Mouse (Mus musculus): ENCODE measurements around the gene Dlgap3. TPM values are rescaled to one million over a fixed set of nuclear protein-coding genes. Genes with fewer than 3 reads are reported as not detected.

Dlgap3 gene
- polyA plus RNA-seq, 1 experiment from 2014 or later: 11.7 TPM

- Histone ChIP-seq H3K27me3 (replicated peaks) (peaks cover 21% of the 10 kb centered on the region), H3K4me3 (no peak overlapping the region), H3K9ac (no peak overlapping the region), H3K27ac (no peak overlapping the region), H3K4me2 (replicated peaks) (no peak overlapping the region), H3K36me3 (no peaks in the 10 kb centered on the region), H3K4me1 (peaks cover 25% of the 10 kb centered on the region), H3K9me3 (no peaks in the 10 kb centered on the region)
- WGBS: 60% methylated on average over 4 of the region's 4 CpGs
- ATAC-seq (ENCODE audit: low FRiP score, low read depth): no peak
These were observed 57.1 kb downstream of the Dlgap3 start for GRCm38 (mm10) chr4:127226067-127226466.

- H3K4me3 ChIP-seq: no peak overlapping the region
- H3K27ac ChIP-seq: peak overlapping the region; percentile 20; the same call in 1 of the 2 replicates
- peak overlapping the region; percentile 42 for H3K4me2 ChIP-seq (replicated peaks)
- peaks cover 21% of the 10 kb centered on the region for H3K27me3 ChIP-seq (replicated peaks)
- H3K4me1 ChIP-seq: peaks cover 36% of the 10 kb centered on the region
- no peaks in the 10 kb centered on the region for H3K9me3 ChIP-seq
- WGBS: 13% methylated on average over 17 of the region's 17 CpGs
- ATAC-seq (ENCODE audit: low FRiP score, low read depth): peak; percentile 74
- no peak overlapping the region for H3K9ac ChIP-seq
- no peaks in the 10 kb centered on the region for H3K36me3 ChIP-seq
These were observed 58.2 kb downstream of the Dlgap3 start for GRCm38 (mm10) chr4:127227051-127227673.

DNA sequence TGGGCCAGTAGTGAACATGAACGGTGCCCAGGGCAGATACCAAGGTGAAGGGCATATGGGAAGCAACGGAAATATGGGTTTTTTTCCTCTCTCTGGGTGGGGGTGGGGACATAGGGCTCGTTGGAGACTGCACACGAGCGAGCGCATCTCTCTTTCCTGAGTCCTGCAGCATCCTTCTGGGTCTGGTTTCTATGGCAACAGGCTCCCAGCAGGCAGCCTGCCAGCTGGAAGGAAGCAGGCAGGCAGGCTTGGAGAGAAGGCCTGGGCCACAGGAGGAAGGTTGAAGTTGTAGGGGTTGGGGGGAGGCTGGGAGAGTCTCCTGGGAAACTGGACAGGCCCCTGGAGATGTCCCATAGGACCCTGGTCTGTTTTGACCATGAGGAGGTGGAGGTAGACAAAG, 63.0 kb downstream of the Dlgap3 start:
- 20% methylated on average over 6 of the region's 6 CpGs for WGBS
- H3K9ac ChIP-seq: no peak overlapping the region
- no peaks in the 10 kb centered on the region for H3K9me3 ChIP-seq
- H3K36me3 ChIP-seq: no peaks in the 10 kb centered on the region; the same call in 1 of the 2 replicates
- H3K4me3 ChIP-seq: no peak overlapping the region
- ATAC-seq (ENCODE audit: low FRiP score, low read depth): peak; percentile 62
- peak overlapping the region; percentile 29 for H3K27ac ChIP-seq
- peak overlapping the region; percentile 38 for H3K4me2 ChIP-seq (replicated peaks)
- peaks cover 35% of the 10 kb centered on the region for H3K4me1 ChIP-seq
- no peaks in the 10 kb centered on the region; the same call in 1 of the 2 replicates for H3K27me3 ChIP-seq (replicated peaks)

GRCm38 (mm10) chr4:127232551-127232950, 63.5 kb downstream of the Dlgap3 start:
- Histone ChIP-seq H3K9me3 (no peaks in the 10 kb centered on the region), H3K27me3 (replicated peaks) (peaks cover under 1% of the 10 kb centered on the region; the same call in 1 of the 2 replicates), H3K9ac (no peak overlapping the region), H3K27ac (peak overlapping the region; percentile 33; the same call in 1 of the 2 replicates), H3K4me1 (peaks cover 30% of the 10 kb centered on the region), H3K36me3 (no peaks in the 10 kb centered on the region; the same call in 1 of the 2 replicates), H3K4me3 (no peak overlapping the region), H3K4me2 (replicated peaks) (peak overlapping the region; percentile 38; the same call in 1 of the 2 replicates)
- 37% methylated on average over 5 of the region's 5 CpGs for WGBS
- ATAC-seq (ENCODE audit: low FRiP score, low read depth): peak; percentile 76

GRCm38 (mm10) chr4:127233416-127234125, 64.6 kb downstream of the Dlgap3 start:
- Histone ChIP-seq H3K27ac (no peak overlapping the region), H3K9ac (no peak overlapping the region), H3K4me2 (replicated peaks) (no peak overlapping the region), H3K9me3 (no peaks in the 10 kb centered on the region), H3K4me3 (no peak overlapping the region), H3K4me1 (peaks cover 27% of the 10 kb centered on the region), H3K36me3 (no peaks in the 10 kb centered on the region; the same call in 1 of the 2 replicates), H3K27me3 (replicated peaks) (peaks cover 5% of the 10 kb centered on the region; the same call in 1 of the 2 replicates)
- no peak for ATAC-seq (ENCODE audit: low FRiP score, low read depth)
- 92% methylated on average over 40 of the region's 40 CpGs for WGBS

DNA sequence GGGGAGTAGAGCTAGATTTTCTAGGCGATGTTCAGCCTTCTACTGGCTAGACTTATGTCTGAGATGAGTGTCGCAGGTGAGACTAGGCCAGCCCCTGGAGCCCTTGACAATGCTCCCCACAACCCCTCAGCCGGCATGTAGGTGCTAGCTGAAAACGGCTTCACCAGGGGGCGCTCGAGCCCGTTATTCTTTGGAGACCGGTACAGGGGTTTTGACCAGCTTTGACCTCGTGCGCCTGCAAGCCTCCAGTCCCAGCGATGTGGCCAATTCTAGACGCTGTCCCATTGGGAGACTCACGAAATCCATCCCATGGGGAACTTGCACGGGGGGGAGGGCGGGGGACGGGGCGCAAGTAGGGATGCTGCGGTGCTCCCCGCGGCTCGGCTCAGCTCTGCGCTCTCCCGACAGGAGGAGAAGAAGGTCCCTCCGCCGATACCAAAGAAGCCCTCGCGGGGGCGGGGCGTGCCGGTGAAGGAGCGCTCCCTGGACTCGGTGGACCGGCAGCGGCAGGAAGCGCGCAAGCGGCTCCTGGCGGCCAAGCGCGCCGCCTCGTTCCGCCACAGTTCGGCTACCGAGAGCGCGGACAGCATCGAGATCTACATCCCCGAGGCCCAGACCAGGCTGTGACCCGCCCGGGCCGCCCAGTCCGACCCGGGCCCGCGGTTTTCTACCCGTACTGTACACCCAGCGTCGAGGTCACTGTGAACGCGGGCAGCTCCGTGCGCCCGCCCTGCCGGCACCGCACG, 66.9 kb downstream of the Dlgap3 start:
- Histone ChIP-seq H3K36me3 (no peaks in the 10 kb centered on the region; the same call in 1 of the 2 replicates), H3K27me3 (replicated peaks) (peaks cover 5% of the 10 kb centered on the region; the same call in 1 of the 2 replicates), H3K9me3 (no peaks in the 10 kb centered on the region), H3K27ac (peak overlapping the region; percentile 50; the same call in 1 of the 2 replicates), H3K4me3 (peak overlapping the region; percentile 51), H3K4me1 (peaks cover 27% of the 10 kb centered on the region), H3K9ac (peak overlapping the region; percentile 79), H3K4me2 (replicated peaks) (peak overlapping the region; percentile 98)
- under 1% methylated on average over 60 of the region's 67 CpGs for WGBS
- ATAC-seq (ENCODE audit: low FRiP score, low read depth): peak; percentile 60

DNA sequence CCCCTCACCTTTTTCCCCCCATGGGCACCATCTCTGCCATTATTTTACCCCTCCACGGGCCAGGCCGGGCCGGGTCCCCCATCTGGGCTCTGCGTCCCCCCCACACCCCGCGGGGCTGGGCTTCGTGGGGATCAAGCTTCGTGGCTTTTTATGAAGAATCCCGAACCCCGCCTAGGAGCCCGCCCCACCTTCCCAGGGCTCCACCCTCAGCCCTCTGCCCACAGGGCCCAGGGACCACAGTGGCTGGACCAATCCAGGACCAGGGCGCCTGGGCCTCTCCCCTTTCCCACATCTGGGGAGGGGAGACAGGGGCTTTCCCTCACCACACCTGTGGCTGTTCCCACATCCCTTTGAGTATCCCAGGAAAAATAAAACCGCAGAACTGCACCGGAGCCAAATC, 67.6 kb downstream of the Dlgap3 start:
- Histone ChIP-seq H3K36me3 (no peaks in the 10 kb centered on the region; the same call in 1 of the 2 replicates), H3K9me3 (no peaks in the 10 kb centered on the region), H3K27ac (peak overlapping the region; percentile 50; the same call in 1 of the 2 replicates), H3K4me2 (replicated peaks) (peak overlapping the region; percentile 98), H3K9ac (peak overlapping the region; percentile 79), H3K27me3 (replicated peaks) (peaks cover 5% of the 10 kb centered on the region; the same call in 1 of the 2 replicates), H3K4me1 (peaks cover 21% of the 10 kb centered on the region), H3K4me3 (peak overlapping the region; percentile 51)
- WGBS: 1% methylated on average over 14 of the region's 14 CpGs
- ATAC-seq (ENCODE audit: low FRiP score, low read depth): 0 out of 2 replicates have a peak, but pooled peaks have one; percentile 15

DNA sequence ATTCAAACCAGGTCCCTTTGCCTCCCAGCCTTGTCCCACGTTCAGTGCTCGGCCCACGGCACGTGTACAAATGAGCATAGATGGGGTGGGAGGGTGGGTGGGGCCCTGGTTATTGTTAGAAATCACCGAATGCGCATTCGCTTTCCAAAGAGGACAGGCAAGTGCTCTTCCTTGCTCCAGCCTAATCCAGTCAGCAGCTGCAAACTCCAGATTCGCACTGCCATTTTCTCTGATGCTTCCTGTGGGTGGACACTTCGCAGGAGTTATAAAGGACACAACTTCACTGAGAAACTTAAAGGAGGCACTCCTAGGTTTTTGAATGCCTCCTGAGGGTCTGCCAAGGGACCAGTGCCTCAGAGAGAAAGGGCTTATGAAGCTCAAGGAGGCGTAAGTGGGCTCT, 68.3 kb downstream of the Dlgap3 start:
- Histone ChIP-seq H3K4me3 (no peak overlapping the region), H3K9me3 (no peaks in the 10 kb centered on the region), H3K36me3 (no peaks in the 10 kb centered on the region; the same call in 1 of the 2 replicates), H3K4me1 (peaks cover 14% of the 10 kb centered on the region), H3K9ac (no peak overlapping the region), H3K27ac (no peak overlapping the region), H3K4me2 (replicated peaks) (peak overlapping the region; percentile 98), H3K27me3 (replicated peaks) (peaks cover 5% of the 10 kb centered on the region; the same call in 1 of the 2 replicates)
- 57% methylated on average over 10 of the region's 10 CpGs for WGBS
- no peak for ATAC-seq (ENCODE audit: low FRiP score, low read depth)

DNA sequence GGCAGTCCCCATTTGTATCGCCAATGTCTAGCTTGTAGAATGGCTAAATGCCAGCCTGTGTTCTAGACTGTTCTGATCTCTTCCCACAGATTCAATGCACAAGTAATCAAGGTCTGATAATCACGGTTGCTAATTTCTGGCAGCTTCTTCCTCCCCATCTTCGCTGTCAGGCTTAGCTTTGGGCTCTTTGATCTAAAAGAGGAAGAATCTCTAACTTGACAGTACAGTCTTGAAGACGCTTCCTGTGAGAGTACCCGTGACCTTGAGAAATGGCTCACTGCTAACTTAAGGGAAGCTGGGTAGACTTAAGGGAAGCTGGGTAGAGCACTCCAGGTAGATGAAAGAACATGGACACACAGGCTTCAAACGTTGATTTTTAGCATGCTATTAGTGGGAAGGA, 73.7 kb downstream of the Dlgap3 start:
- 67% methylated on average over 6 of the region's 6 CpGs for WGBS
- H3K9ac ChIP-seq: no peak overlapping the region
- 0 out of 2 replicates have a peak, but pooled peaks cover 3% of the 10 kb centered on the region for H3K27me3 ChIP-seq (replicated peaks)
- no peak overlapping the region for H3K4me2 ChIP-seq (replicated peaks)
- no peak overlapping the region for H3K4me3 ChIP-seq
- H3K4me1 ChIP-seq: peaks cover 11% of the 10 kb centered on the region
- H3K36me3 ChIP-seq: peaks cover 13% of the 10 kb centered on the region
- no peaks in the 10 kb centered on the region for H3K9me3 ChIP-seq
- no peak for ATAC-seq (ENCODE audit: low FRiP score, low read depth)
- H3K27ac ChIP-seq: no peak overlapping the region

GRCm38 (mm10) chr4:127243552-127243951, 74.5 kb downstream of the Dlgap3 start, which contains the start of gene Smim12:
Gene Smim12 (plus strand): TSS chr4:127243784.
- peak within 1 kb of the TSS; percentile 89 for H3K4me3 ChIP-seq
- H3K9me3 ChIP-seq: no peaks in the 10 kb centered on the region
- ATAC-seq (ENCODE audit: low FRiP score, low read depth): peak; percentile 94
- H3K9ac ChIP-seq: peak within 1 kb of the TSS; percentile 84
- peak within 1 kb of the TSS; percentile 99 for H3K4me2 ChIP-seq (replicated peaks)
- H3K27ac ChIP-seq: no peak within 1 kb of the TSS
- H3K4me1 ChIP-seq: peaks cover 11% of the 10 kb centered on the region
- peaks cover 20% of the 10 kb centered on the region for H3K36me3 ChIP-seq
- under 1% methylated on average over 29 of the region's 29 CpGs for WGBS
- H3K27me3 ChIP-seq (replicated peaks): no peaks in the 10 kb centered on the region

DNA sequence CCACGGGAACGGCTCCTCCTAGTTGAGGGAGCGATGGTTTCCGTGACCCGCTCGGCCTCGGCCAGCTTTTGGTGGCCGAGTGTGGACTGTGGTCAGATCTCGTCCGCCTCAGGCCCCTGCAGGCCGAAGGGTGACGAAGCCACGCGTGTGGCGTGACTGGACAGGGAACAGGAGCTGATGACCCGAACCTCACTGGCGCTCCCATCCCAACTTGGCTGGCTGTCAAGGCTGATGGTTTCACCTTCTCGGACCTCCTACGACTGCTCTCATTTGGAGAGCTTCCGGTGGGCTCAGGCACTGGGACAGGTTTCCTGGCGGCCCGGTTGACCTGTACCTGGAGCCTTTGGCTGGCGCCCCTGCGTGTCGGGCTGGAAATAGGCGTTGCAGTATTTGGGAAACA, 74.9 kb downstream of the Dlgap3 start:
- H3K27me3 ChIP-seq (replicated peaks): no peaks in the 10 kb centered on the region
- ATAC-seq (ENCODE audit: low FRiP score, low read depth): peak; percentile 65
- WGBS: under 1% methylated on average over 26 of the region's 26 CpGs

More for the DNA sequence above, 74.9 kb downstream of the Dlgap3 start:
- Histone ChIP-seq H3K36me3 (peaks cover 20% of the 10 kb centered on the region), H3K4me2 (replicated peaks) (peak overlapping the region; percentile 99), H3K9me3 (no peaks in the 10 kb centered on the region), H3K27ac (no peak overlapping the region), H3K4me3 (peak overlapping the region; percentile 89), H3K9ac (peak overlapping the region; percentile 84), H3K4me1 (peaks cover 11% of the 10 kb centered on the region)
